Mouse (Mus musculus) hindbrain, embryonic 11.5 days (tissue): ENCODE data around the gene Rgmb. TPM values are rescaled to one million over a fixed set of nuclear protein-coding genes. Genes with fewer than 3 reads are reported as not detected.

Source experiments
- ATAC-seq: fragments of 200-750 bp; cut with Nextera tagmentation; 2 replicates; pipeline ENCODE4 v1.8.0; 2017; ENCODE audit warnings: mild to moderate bottlenecking, moderate TSS enrichment, moderate library complexity; ENCODE audit not compliant: low FRiP score
- DNase-seq: peaks from one replicate; pipeline ENCODE4 v3.0.0-alpha.2; 2015; ENCODE audit warnings: low spot score
- H3K27ac ChIP-seq: fragments of 300-500 bp; sonication (generic); 2 replicates; pipeline ENCODE4 v1.5.1; 2014; ENCODE audit warnings: mild to moderate bottlenecking, low read depth, low read length
- H3K27me3 ChIP-seq: fragments of 300-500 bp; sonication (generic); 2 replicates; pipeline ENCODE4 v1.6.1; 2014; ENCODE audit warnings: mild to moderate bottlenecking, low read length, moderate library complexity, mixed read lengths; ENCODE audit not compliant: control insufficient read depth, insufficient read depth
- H3K36me3 ChIP-seq: fragments of 300-500 bp; sonication (generic); 2 replicates; pipeline ENCODE4 v1.6.1; 2014; ENCODE audit warnings: mild to moderate bottlenecking, low read length, moderate library complexity, mixed read lengths; ENCODE audit not compliant: control insufficient read depth, insufficient read depth
- H3K4me1 ChIP-seq: fragments of 300-500 bp; sonication (generic); replicated peaks from 2 replicates; pipeline ENCODE4 v1.6.1; 2014; ENCODE audit warnings: low read length, mixed read lengths; ENCODE audit not compliant: control insufficient read depth, insufficient read depth
- H3K4me2 ChIP-seq: fragments of 300-500 bp; sonication (generic); replicated peaks from 2 replicates; pipeline ENCODE4 v1.6.1; 2014; ENCODE audit warnings: mild to moderate bottlenecking, low read depth, low read length
- H3K4me3 ChIP-seq: fragments of 300-500 bp; sonication (generic); 2 replicates; pipeline ENCODE4 v1.5.1; 2014; ENCODE audit warnings: low read depth, low read length
- H3K9ac ChIP-seq: fragments of 300-500 bp; sonication (generic); 2 replicates; pipeline ENCODE4 v1.6.1; 2014; ENCODE audit warnings: low read depth, low read length
- H3K9me3 ChIP-seq: fragments of 300-500 bp; sonication (generic); 2 replicates; pipeline ENCODE4 v1.6.1; 2016; ENCODE audit warnings: low read length; ENCODE audit not compliant: control insufficient read depth
- WGBS: fragments of 180-500 bp; shearing (Covaris S2); extraction: QIAGEN DNeasy Blood & Tissue Kit; methylation state at CpG from one replicate; pipeline ENCODE4 v1.1.7; 2014; 5-methylcytosine and 5-hydroxymethylcytosine counted together
- polyA plus RNA-seq: library from polyadenylated mRNA; unstranded; fragments of >200 nt; fragmentation: Nextera tagmentation; extraction: Ambion mirVana; gene quantifications from 2 replicates; pipeline ENCODE4 v1.2.1, GENCODE M21; 2014

Rgmb gene
- polyA plus RNA-seq, 1 experiment from 2014 or later = 102 TPM

DNA sequence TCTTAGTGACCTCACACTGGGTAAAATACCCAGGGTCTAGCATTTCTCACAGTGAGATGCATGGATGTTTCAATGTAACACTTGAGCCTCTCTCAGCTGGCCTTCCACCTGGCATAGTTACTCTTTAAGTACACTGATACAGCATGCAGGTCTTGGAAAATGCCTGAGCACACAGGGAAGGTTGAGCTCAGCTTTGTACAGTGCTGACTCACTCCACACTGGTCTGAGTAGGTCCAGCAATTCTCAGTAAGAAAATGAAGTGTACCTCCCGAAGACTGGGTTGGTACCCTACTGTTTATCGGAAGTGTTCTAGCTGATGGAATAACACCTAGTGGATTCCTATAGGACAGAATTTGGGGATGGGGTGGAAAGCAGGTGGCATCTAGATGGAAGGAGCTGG, 13.2 kb downstream of the Rgmb start:
- no peak overlapping the region for H3K27ac ChIP-seq
- H3K4me1 ChIP-seq = no peaks in the 10 kb centered on the region
- ATAC-seq (no peak), DNase-seq (no peak)
- H3K27me3 ChIP-seq = no peaks in the 10 kb centered on the region
- H3K4me2 ChIP-seq = no peak overlapping the region
- no peaks in the 10 kb centered on the region for H3K9me3 ChIP-seq
- no peak overlapping the region for H3K9ac ChIP-seq
- H3K36me3 ChIP-seq = peaks cover 2% of the 10 kb centered on the region; the same call in 1 of the 2 replicates
- no peak overlapping the region for H3K4me3 ChIP-seq
- WGBS = 93% methylated on average over 2 of the region's 2 CpGs

DNA sequence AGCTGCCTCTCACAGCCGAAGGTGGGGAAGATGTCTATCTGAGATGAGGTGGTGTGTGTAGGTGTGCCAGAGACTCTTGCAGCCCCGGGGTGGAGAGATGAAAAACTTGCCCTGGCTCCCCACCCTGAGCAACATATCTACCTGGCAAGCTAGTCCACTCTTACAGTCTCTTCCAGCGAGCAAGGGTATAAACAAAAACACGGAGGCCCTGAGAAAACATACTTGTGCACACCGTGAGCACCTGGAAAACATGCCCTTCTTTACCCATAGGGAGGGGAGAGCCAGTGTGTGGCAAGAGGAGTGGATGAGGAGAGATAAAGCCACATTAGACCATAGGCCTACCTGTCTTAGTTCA, 13.8 kb downstream of the Rgmb start:
- ATAC-seq = no peak
- H3K27me3 ChIP-seq = no peaks in the 10 kb centered on the region
- no peak overlapping the region for H3K27ac ChIP-seq
- H3K4me2 ChIP-seq = no peak overlapping the region
- peaks cover 2% of the 10 kb centered on the region; the same call in 1 of the 2 replicates for H3K36me3 ChIP-seq
- H3K4me1 ChIP-seq = no peaks in the 10 kb centered on the region
- no peaks in the 10 kb centered on the region for H3K9me3 ChIP-seq
- DNase-seq = no peak
- 89% methylated on average over 5 of the region's 5 CpGs for WGBS
- H3K9ac ChIP-seq = no peak overlapping the region
- H3K4me3 ChIP-seq = no peak overlapping the region

DNA sequence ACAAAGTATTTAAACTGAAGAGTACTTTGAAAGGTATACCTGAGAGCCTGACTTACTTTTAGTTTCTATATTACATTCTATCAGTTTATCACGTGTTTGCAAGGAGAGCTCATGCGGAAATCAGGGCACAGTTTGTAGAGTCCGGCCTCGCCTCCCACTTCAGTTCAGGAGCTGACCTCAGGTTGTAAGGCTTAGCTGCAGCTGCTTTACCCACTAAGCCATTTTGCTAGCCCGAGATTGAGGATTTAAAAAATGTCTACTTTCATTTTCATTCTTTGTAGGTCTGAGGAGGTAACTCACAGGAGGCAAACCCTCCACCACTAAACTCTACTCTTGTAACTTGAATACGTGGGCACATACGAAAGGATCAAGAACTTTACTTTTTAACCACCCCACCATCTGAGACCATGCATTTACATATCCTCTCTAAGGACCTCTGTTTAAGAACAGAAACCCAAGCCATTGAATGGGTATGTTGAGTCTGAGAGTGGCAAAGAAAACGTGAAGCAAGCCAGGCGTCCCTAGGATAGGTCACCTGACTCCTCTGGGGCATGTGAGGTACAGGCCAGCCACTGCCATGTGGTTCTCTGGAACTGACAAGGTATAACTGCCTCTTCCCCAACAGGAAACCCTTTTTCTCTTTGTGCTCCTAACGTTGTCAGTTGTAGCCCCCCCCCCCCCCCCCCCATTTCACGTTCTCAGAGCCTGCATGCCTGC, 14.3 kb downstream of the Rgmb start:
- no peak for DNase-seq
- Histone ChIP-seq H3K36me3 (peaks cover 2% of the 10 kb centered on the region; the same call in 1 of the 2 replicates), H3K9me3 (no peaks in the 10 kb centered on the region), H3K27ac (no peak overlapping the region), H3K4me3 (no peak overlapping the region), H3K4me1 (no peaks in the 10 kb centered on the region), H3K27me3 (no peaks in the 10 kb centered on the region), H3K4me2 (no peak overlapping the region), H3K9ac (no peak overlapping the region)
- WGBS = 89% methylated on average over 10 of the region's 11 CpGs
- ATAC-seq = no peak

DNA sequence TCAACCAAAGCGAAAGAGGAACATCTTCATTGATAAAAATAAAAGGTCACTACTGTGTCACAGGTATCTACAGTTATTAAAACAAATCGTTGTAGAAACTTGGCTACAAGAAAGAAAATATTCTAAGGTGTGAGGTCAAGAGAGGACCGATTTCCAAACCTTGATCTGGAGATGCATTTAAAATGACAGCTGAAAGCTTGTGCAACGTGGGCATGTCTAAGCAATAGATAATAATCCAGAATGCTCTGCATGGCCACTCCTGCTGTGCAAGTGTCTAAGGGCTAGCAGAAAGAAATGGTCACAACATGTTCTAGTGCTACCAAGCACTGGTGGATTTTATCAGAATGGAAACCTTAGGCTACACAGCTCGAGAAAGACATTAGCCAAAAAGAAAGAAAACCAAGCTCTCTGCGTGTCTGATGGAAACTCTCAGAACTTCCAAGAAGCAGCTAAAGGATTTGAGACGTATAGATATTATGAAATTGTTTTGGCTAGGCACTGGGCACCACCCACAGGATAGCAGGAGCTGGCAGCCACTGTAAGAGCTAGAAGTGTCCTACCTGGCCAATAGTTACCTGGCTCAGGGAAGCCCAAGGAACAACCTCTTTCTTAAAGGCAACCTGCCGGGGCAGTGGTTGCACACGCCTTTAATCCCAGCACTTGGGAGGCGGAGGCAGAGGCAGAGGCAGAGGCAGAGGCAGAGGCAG, 15.4 kb downstream of the Rgmb start:
- Histone ChIP-seq H3K4me3 (no peak overlapping the region), H3K9ac (no peak overlapping the region), H3K4me1 (no peaks in the 10 kb centered on the region; the same call in 1 of the 2 replicates), H3K27ac (no peak overlapping the region), H3K4me2 (no peak overlapping the region), H3K27me3 (no peaks in the 10 kb centered on the region), H3K9me3 (no peaks in the 10 kb centered on the region), H3K36me3 (peaks cover 2% of the 10 kb centered on the region; the same call in 1 of the 2 replicates)
- whole genome bisulfite sequencing = 89% methylated on average over 10 of the region's 10 CpGs
- DNase-seq = no peak
- ATAC-seq = no peak

DNA sequence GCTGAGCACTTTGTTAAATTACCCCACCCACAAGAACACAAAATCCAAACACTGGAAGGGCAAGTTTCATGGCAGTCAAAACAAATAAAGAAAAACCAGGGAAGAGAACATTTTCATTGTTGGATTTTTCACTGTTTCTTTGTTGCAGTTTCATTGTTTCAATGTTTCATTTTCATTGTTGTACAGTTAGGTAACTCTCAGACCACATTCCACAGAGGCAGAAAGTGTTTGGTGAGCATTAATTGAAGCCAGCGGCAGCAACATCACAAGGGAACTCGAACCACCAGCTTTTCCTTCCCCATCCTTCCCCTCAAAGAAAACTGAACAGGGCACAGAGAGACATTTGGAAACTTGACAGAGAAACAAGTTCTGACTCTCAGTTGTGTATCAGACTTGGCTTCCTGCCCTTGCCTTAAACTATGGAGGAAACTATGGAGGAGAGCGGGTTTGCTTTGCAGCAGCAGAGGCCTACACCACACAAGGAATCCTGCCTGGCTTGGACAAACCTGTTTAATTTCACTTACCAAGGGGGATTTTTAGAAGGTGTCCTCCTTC, 17.1 kb downstream of the Rgmb start:
- peaks cover 3% of the 10 kb centered on the region; the same call in 1 of the 2 replicates for H3K4me1 ChIP-seq
- no peak for DNase-seq
- H3K27me3 ChIP-seq = no peaks in the 10 kb centered on the region
- no peak overlapping the region for H3K4me3 ChIP-seq
- no peak overlapping the region for H3K4me2 ChIP-seq
- H3K9ac ChIP-seq = no peak overlapping the region
- 71% methylated on average over 3 of the region's 3 CpGs for WGBS
- H3K36me3 ChIP-seq = no peaks in the 10 kb centered on the region
- ATAC-seq = no peak
- H3K27ac ChIP-seq = no peak overlapping the region
- H3K9me3 ChIP-seq = no peaks in the 10 kb centered on the region

DNA sequence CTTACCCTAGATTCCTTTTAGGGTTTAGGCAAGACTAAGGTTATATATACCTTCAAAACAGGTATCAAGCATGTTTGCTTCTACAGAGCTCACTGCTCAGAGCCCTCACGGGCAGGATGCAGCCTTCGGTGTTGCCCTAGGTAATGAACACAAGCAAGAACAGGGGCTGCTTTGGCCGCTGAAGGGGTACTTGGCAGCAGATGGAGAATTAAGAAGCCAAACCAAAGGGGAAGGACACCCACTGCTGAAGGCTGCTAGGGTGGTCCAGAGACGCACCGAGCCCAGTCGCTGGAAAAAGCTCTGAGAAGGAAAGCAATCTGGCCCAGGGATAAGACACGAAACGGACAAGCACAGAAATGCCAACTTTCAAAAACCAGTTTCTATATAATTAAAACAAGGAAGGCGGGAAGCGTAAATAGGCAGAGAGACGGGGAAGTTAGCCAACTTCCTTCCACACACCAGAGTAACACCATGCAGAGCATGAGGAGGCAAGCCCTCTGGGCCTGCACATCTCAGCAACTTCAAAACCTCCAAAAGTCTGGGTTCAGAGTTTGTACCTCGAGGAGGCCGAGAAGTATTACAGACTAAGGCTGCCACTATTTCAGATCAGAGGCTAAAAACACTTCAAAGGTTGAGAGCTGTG, 18.6 kb downstream of the Rgmb start:
- Histone ChIP-seq H3K4me3 (no peak overlapping the region), H3K27ac (no peak overlapping the region), H3K9ac (no peak overlapping the region), H3K4me1 (peaks cover 3% of the 10 kb centered on the region; the same call in 1 of the 2 replicates), H3K9me3 (no peaks in the 10 kb centered on the region), H3K4me2 (no peak overlapping the region), H3K27me3 (no peaks in the 10 kb centered on the region), H3K36me3 (peaks cover 2% of the 10 kb centered on the region)
- 83% methylated on average over 13 of the region's 13 CpGs for whole genome bisulfite sequencing
- DNase-seq (no peak), ATAC-seq (no peak)

DNA sequence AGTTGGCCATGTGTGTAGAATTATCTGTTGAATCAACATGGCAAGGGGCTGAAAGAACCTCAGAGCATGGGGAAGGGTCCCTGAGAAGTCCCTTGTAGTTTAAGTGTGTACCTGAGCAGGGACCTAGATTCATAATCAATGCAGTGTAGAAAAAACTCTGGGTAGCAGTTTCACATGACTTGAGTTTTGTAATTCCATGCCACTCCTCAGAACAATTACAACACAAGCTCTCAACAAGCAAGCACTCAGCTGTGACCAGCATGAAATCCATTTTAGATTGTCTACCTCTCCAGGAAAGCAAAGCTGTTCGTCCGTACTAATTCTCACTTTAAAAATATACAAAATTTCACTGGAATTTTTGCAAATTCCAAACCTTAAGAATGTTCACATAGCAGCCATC, 20.9 kb downstream of the Rgmb start:
- 75% methylated on average over 2 of the region's 2 CpGs for WGBS
- Histone ChIP-seq H3K9me3 (no peaks in the 10 kb centered on the region), H3K27me3 (no peaks in the 10 kb centered on the region), H3K4me1 (peaks cover 3% of the 10 kb centered on the region; the same call in 1 of the 2 replicates), H3K9ac (no peak overlapping the region), H3K4me3 (no peak overlapping the region), H3K4me2 (no peak overlapping the region), H3K27ac (no peak overlapping the region), H3K36me3 (peaks cover 7% of the 10 kb centered on the region)
- ATAC-seq = no peak
- DNase-seq = no peak

DNA sequence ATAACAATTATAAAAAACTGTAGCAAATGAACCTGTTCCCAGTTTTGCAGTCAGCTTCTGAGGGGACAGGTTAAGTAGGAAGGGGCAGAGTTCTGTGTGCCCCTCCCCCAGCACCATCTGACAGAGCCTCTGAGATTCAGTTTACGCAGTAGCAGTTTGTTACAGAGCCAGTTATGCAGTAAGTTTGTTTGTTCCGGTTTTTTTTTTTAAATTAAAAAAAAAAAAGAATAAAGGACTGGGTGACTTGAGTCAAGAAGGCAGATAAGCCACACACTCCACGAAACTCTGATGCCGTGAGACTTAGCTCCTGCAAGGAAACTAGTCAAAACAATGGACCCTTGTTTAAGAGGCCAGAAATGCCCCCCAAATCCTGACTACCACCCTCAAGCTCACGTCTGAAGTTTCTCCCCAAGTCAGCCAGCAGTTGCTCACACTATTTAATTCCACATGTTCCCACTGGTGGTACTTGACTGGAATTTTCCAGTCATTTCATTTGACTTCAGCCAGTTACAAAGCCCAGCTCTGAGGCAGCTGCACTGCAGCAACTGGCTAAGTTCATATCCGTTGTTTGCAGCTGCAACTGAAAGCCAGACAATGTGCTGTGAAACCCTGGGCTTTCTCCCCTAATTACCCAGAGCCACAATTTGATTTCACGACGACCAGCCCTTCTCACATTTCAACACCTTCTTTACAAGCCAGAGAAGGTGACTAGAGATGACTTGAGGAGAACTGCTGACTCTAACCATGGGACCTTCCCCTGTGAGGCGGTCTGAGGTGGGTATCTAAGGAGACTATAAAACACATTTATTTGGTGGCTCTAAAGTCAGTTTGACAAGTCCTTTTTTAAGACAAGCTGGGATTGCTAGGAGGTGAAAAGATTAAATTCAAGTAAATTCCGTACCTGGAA, 22.1 kb downstream of the Rgmb start:
- no peak for ATAC-seq
- Histone ChIP-seq H3K9me3 (no peaks in the 10 kb centered on the region), H3K36me3 (peaks cover 7% of the 10 kb centered on the region), H3K27me3 (no peaks in the 10 kb centered on the region), H3K4me3 (no peak overlapping the region), H3K27ac (no peak overlapping the region), H3K4me1 (peaks cover 3% of the 10 kb centered on the region; the same call in 1 of the 2 replicates), H3K9ac (no peak overlapping the region), H3K4me2 (no peak overlapping the region)
- DNase-seq = no peak
- WGBS = 33% methylated on average over 10 of the region's 10 CpGs
